Mouse (Mus musculus): ENCODE results near the gene Stard8. TPM values are rescaled to one million over a fixed set of nuclear protein-coding genes. Genes with fewer than 3 reads are reported as not detected.

Stard8 gene
- polyA plus RNA-seq, 1 experiment from 2014 or later, result 4.6 TPM

GRCm38 (mm10) chrX:99048111-99048510 lies 45.1 kb downstream of the Stard8 start:
- no peaks in the 10 kb centered on the region for H3K36me3 ChIP-seq
- no peaks in the 10 kb centered on the region for H3K27me3 ChIP-seq
- H3K4me2 ChIP-seq (replicated peaks), result no peak overlapping the region
- H3K9ac ChIP-seq (replicated peaks), result no peak overlapping the region
- H3K27ac ChIP-seq (replicated peaks), result no peak overlapping the region
- no peak overlapping the region for H3K4me3 ChIP-seq
- ATAC-seq (replicated peaks), result no peak
- WGBS, result 33% methylated on average over 4 of the region's 4 CpGs
- no peaks in the 10 kb centered on the region for H3K4me1 ChIP-seq
- no peaks in the 10 kb centered on the region for H3K9me3 ChIP-seq

- H3K36me3 ChIP-seq, result no peaks in the 10 kb centered on the region
- H3K27me3 ChIP-seq, result no peaks in the 10 kb centered on the region
- H3K9ac ChIP-seq (replicated peaks), result no peak overlapping the region
- no peaks in the 10 kb centered on the region for H3K9me3 ChIP-seq
- H3K4me3 ChIP-seq, result no peak overlapping the region
- WGBS, result 66% methylated on average over 5 of the region's 5 CpGs
- H3K4me1 ChIP-seq, result no peaks in the 10 kb centered on the region
- no peak for ATAC-seq (replicated peaks)
- H3K27ac ChIP-seq (replicated peaks), result no peak overlapping the region
- no peak overlapping the region for H3K4me2 ChIP-seq (replicated peaks)
These were observed 46.2 kb downstream of the Stard8 start for GRCm38 (mm10) chrX:99049247-99049646.

- ATAC-seq (replicated peaks), result no peak
- Histone ChIP-seq H3K27ac (replicated peaks) (no peak overlapping the region), H3K27me3 (no peaks in the 10 kb centered on the region)
These were observed 47.9 kb downstream of the Stard8 start for GRCm38 (mm10) chrX:99050736-99051481.

GRCm38 (mm10) chrX:99052255-99052654 lies 49.2 kb downstream of the Stard8 start:
- Histone ChIP-seq H3K4me1 (no peaks in the 10 kb centered on the region), H3K27ac (replicated peaks) (no peak overlapping the region), H3K27me3 (no peaks in the 10 kb centered on the region), H3K4me2 (replicated peaks) (no peak overlapping the region), H3K36me3 (no peaks in the 10 kb centered on the region), H3K9me3 (no peaks in the 10 kb centered on the region), H3K4me3 (no peak overlapping the region), H3K9ac (replicated peaks) (no peak overlapping the region)
- 92% methylated on average over 7 of the region's 7 CpGs for WGBS
- no peak for ATAC-seq (replicated peaks)

More at GRCm38 (mm10) chrX:99050736-99051481, 47.9 kb downstream of the Stard8 start:
- H3K9ac ChIP-seq (replicated peaks), result no peak overlapping the region
- H3K4me1 ChIP-seq, result no peaks in the 10 kb centered on the region
- no peaks in the 10 kb centered on the region for H3K36me3 ChIP-seq
- 89% methylated on average over 10 of the region's 10 CpGs for WGBS
- H3K9me3 ChIP-seq, result no peaks in the 10 kb centered on the region
- no peak overlapping the region for H3K4me2 ChIP-seq (replicated peaks)
- no peak overlapping the region for H3K4me3 ChIP-seq

- no peaks in the 10 kb centered on the region for H3K9me3 ChIP-seq
- no peak overlapping the region for H3K4me3 ChIP-seq
- no peak overlapping the region for H3K27ac ChIP-seq (replicated peaks)
- no peaks in the 10 kb centered on the region for H3K36me3 ChIP-seq
- H3K9ac ChIP-seq (replicated peaks), result no peak overlapping the region
- no peak for ATAC-seq (replicated peaks)
- H3K4me1 ChIP-seq, result no peaks in the 10 kb centered on the region
- H3K27me3 ChIP-seq, result no peaks in the 10 kb centered on the region
- no peak overlapping the region for H3K4me2 ChIP-seq (replicated peaks)
- 76% methylated on average over 7 of the region's 7 CpGs for WGBS
These were observed 51.5 kb downstream of the Stard8 start for GRCm38 (mm10) chrX:99054512-99054911.

GRCm38 (mm10) chrX:99057772-99058440 lies 54.9 kb downstream of the Stard8 start:
- Histone ChIP-seq H3K9ac (replicated peaks) (no peak overlapping the region), H3K9me3 (no peaks in the 10 kb centered on the region)
- 70% methylated on average over 6 of the region's 6 CpGs for WGBS

GRCm38 (mm10) chrX:99059119-99059518 lies 56.1 kb downstream of the Stard8 start:
- Histone ChIP-seq H3K4me1 (no peaks in the 10 kb centered on the region), H3K27ac (replicated peaks) (no peak overlapping the region), H3K27me3 (no peaks in the 10 kb centered on the region), H3K4me2 (replicated peaks) (no peak overlapping the region), H3K36me3 (no peaks in the 10 kb centered on the region), H3K4me3 (no peak overlapping the region), H3K9ac (replicated peaks) (no peak overlapping the region), H3K9me3 (no peaks in the 10 kb centered on the region)
- WGBS, result 41% methylated on average over 4 of the region's 4 CpGs
- no peak for ATAC-seq (replicated peaks)

More at GRCm38 (mm10) chrX:99057772-99058440, 54.9 kb downstream of the Stard8 start:
- H3K4me1 ChIP-seq, result no peaks in the 10 kb centered on the region
- no peak overlapping the region for H3K4me3 ChIP-seq
- no peaks in the 10 kb centered on the region for H3K27me3 ChIP-seq
- H3K36me3 ChIP-seq, result no peaks in the 10 kb centered on the region
- H3K4me2 ChIP-seq (replicated peaks), result no peak overlapping the region
- no peak for ATAC-seq (replicated peaks)
- H3K27ac ChIP-seq (replicated peaks), result no peak overlapping the region

GRCm38 (mm10) chrX:99065582-99065981 lies 62.5 kb downstream of the Stard8 start:
- ATAC-seq (replicated peaks), result no peak
- no peak overlapping the region for H3K27ac ChIP-seq (replicated peaks)
- no peaks in the 10 kb centered on the region for H3K4me1 ChIP-seq
- H3K4me2 ChIP-seq (replicated peaks), result no peak overlapping the region
- H3K4me3 ChIP-seq, result no peak overlapping the region
- H3K27me3 ChIP-seq, result no peaks in the 10 kb centered on the region
- H3K9ac ChIP-seq (replicated peaks), result no peak overlapping the region
- H3K36me3 ChIP-seq, result no peaks in the 10 kb centered on the region
- WGBS, result 90% methylated on average over 9 of the region's 9 CpGs
- H3K9me3 ChIP-seq, result no peaks in the 10 kb centered on the region

GRCm38 (mm10) chrX:99066550-99066949 lies 63.5 kb downstream of the Stard8 start:
- H3K9ac ChIP-seq (replicated peaks), result no peak overlapping the region
- 88% methylated on average over 9 of the region's 9 CpGs for WGBS

GRCm38 (mm10) chrX:99067232-99067631 lies 64.2 kb downstream of the Stard8 start:
- Histone ChIP-seq H3K4me2 (replicated peaks) (no peak overlapping the region), H3K9ac (replicated peaks) (no peak overlapping the region), H3K27ac (replicated peaks) (no peak overlapping the region), H3K27me3 (no peaks in the 10 kb centered on the region), H3K4me1 (no peaks in the 10 kb centered on the region), H3K36me3 (no peaks in the 10 kb centered on the region), H3K9me3 (no peaks in the 10 kb centered on the region), H3K4me3 (no peak overlapping the region)
- 76% methylated on average over 7 of the region's 7 CpGs for WGBS
- no peak for ATAC-seq (replicated peaks)

More at GRCm38 (mm10) chrX:99066550-99066949, 63.5 kb downstream of the Stard8 start:
- Histone ChIP-seq H3K27ac (replicated peaks) (no peak overlapping the region), H3K4me2 (replicated peaks) (no peak overlapping the region), H3K9me3 (no peaks in the 10 kb centered on the region), H3K27me3 (no peaks in the 10 kb centered on the region), H3K4me1 (no peaks in the 10 kb centered on the region), H3K4me3 (no peak overlapping the region), H3K36me3 (no peaks in the 10 kb centered on the region)
- no peak for ATAC-seq (replicated peaks)

- Histone ChIP-seq H3K36me3 (no peaks in the 10 kb centered on the region), H3K4me1 (no peaks in the 10 kb centered on the region), H3K4me2 (replicated peaks) (no peak overlapping the region), H3K27ac (replicated peaks) (no peak overlapping the region), H3K9ac (replicated peaks) (no peak overlapping the region), H3K9me3 (no peaks in the 10 kb centered on the region), H3K27me3 (no peaks in the 10 kb centered on the region), H3K4me3 (no peak overlapping the region)
- WGBS, result 73% methylated on average over 7 of the region's 9 CpGs
- ATAC-seq (replicated peaks), result no peak
These were observed 64.7 kb downstream of the Stard8 start for GRCm38 (mm10) chrX:99067671-99068151.

GRCm38 (mm10) chrX:99071188-99071587 lies 68.1 kb downstream of the Stard8 start:
- 92% methylated on average over 7 of the region's 7 CpGs for WGBS
- Histone ChIP-seq H3K4me3 (no peak overlapping the region), H3K36me3 (no peaks in the 10 kb centered on the region), H3K9ac (replicated peaks) (no peak overlapping the region), H3K27me3 (no peaks in the 10 kb centered on the region), H3K4me1 (no peaks in the 10 kb centered on the region), H3K9me3 (no peaks in the 10 kb centered on the region), H3K27ac (replicated peaks) (no peak overlapping the region), H3K4me2 (replicated peaks) (no peak overlapping the region)
- no peak for ATAC-seq (replicated peaks)

Data from forebrain, embryonic 15.5 days (tissue).